In genomic region chr17:70754638-70755037, GRCm38 (mm10) we compare ENCODE assay signal across 9 mouse cellular contexts.
DNase-seq lines count a peak whose midpoint lies in the region; ATAC-seq and TF ChIP-seq lines count a peak whose summit lies in the region.
"Had no signal": no experiment of that assay in that cellular context is flagged by ENCODE, and none has a peak within 500 bp of the region (broad histone marks: within the 10 kb centered on the region; RNA-seq: fewer than 3 reads in every experiment).

No protein-coding gene starts in this region.

- H3K9ac ChIP-seq in intestine, embryonic 14.5 days (ENCODE audit: low read length): no peak overlapping the region
- no peak overlapping the region for H3K9ac ChIP-seq in intestine, postnatal 0 days (ENCODE audit: low read depth, low read length)
- H3K9ac ChIP-seq in ES-E14 (ENCODE audit: insufficient read depth, low read depth, low read length, poor library complexity, severe bottlenecking): peak overlapping the region; percentile 69; the same call in 1 of the 2 replicates
- H3K9ac ChIP-seq in heart, postnatal 0 days (replicated peaks; ENCODE audit: low read depth, low read length): no peak overlapping the region
- H3K9ac ChIP-seq in midbrain, embryonic 13.5 days (replicated peaks): no peak overlapping the region
- H3K9ac ChIP-seq: liver, embryonic 13.5 days had no signal

- no peak for DNase-seq in intestine, embryonic 14.5 days (ENCODE audit: low spot score)
- DNase-seq in ES-E14 (ENCODE audit: low read depth, low spot score): no peak
- no peak for DNase-seq in heart, postnatal 0 days (ENCODE audit: low spot score)
- no peak for DNase-seq in cerebellum, postnatal 4 days (ENCODE audit: low spot score in 2 of 2)
- DNase-seq in natural killer cell, adult 2 months (ENCODE audit: low spot score in 2 of 2): no peak

- peak overlapping the region; percentile 98 for H3K4me2 ChIP-seq in intestine, embryonic 14.5 days (ENCODE audit: low read length)
- H3K4me2 ChIP-seq in intestine, postnatal 0 days (replicated peaks; ENCODE audit: low read depth): no peak overlapping the region
- peak overlapping the region; percentile 85 for H3K4me2 ChIP-seq in heart, postnatal 0 days (ENCODE audit: low read depth, low read length)
- peak overlapping the region; percentile 53; the same call in 1 of the 2 replicates for H3K4me2 ChIP-seq in midbrain, embryonic 13.5 days (replicated peaks)

- ATAC-seq in intestine, embryonic 14.5 days (replicated peaks; ENCODE audit: low FRiP score, low TSS enrichment, low read depth): no peak
- ATAC-seq in intestine, postnatal 0 days: no peak
- no peak for ATAC-seq in heart, postnatal 0 days (ENCODE audit: insufficient read depth, low read depth)
- ATAC-seq in midbrain, embryonic 13.5 days: no peak
- ATAC-seq in megakaryocyte, adult 5-6 weeks (ENCODE audit: poor library complexity, severe bottlenecking): no peak

- H3K4me3 ChIP-seq in intestine, embryonic 14.5 days (ENCODE audit: low read depth, low read length): 0 out of 2 replicates have a peak overlapping the region, but pooled peaks have one; percentile 43
- H3K4me3 ChIP-seq in intestine, postnatal 0 days (ENCODE audit: low read depth, low read length): no peak overlapping the region
- peak overlapping the region; percentile 42 to 58; a peak in 3 of 4 replicates for H3K4me3 ChIP-seq in ES-E14 (ENCODE audit: insufficient read depth in 1 of 2, low read depth in 1 of 2, low read length in 2 of 2, poor library complexity in 1 of 2, severe bottlenecking in 1 of 2)
- peak overlapping the region; percentile 44; the same call in 1 of the 2 replicates for H3K4me3 ChIP-seq in heart, postnatal 0 days (ENCODE audit: low read depth, low read length)
- H3K4me3 ChIP-seq in midbrain, embryonic 13.5 days (replicated peaks): no peak overlapping the region; the same call in 1 of the 2 replicates

- TF ChIP-seq EP300 in heart, postnatal 0 days (IDR thresholded peaks at IDR 0.05; ENCODE audit: low read depth): no peak

- H3K9me3 ChIP-seq in intestine, embryonic 14.5 days (ENCODE audit: control insufficient read depth, low read length): no peaks in the 10 kb centered on the region
- no peaks in the 10 kb centered on the region for H3K9me3 ChIP-seq in intestine, postnatal 0 days (ENCODE audit: control insufficient read depth)
- no peaks in the 10 kb centered on the region for H3K9me3 ChIP-seq in ES-E14 (ENCODE audit: control insufficient read depth, insufficient read depth, low read depth, low read length)
- no peaks in the 10 kb centered on the region for H3K9me3 ChIP-seq in heart, postnatal 0 days (replicated peaks; ENCODE audit: control insufficient read depth, low read length)
- H3K9me3 ChIP-seq in midbrain, embryonic 13.5 days: no peaks in the 10 kb centered on the region
- H3K9me3 ChIP-seq: liver, embryonic 13.5 days had no signal

- peaks cover 26% of the 10 kb centered on the region for H3K4me1 ChIP-seq in intestine, embryonic 14.5 days (replicated peaks; ENCODE audit: control insufficient read depth, insufficient read depth, low read length)
- no peaks in the 10 kb centered on the region for H3K4me1 ChIP-seq in intestine, postnatal 0 days (replicated peaks; ENCODE audit: control insufficient read depth, insufficient read depth, low read length)
- peaks cover 12 to 13% of the 10 kb centered on the region in 2 experiments; a peak in 3 of 4 replicates for H3K4me1 ChIP-seq in ES-E14 (ENCODE audit: control insufficient read depth in 2 of 2, insufficient read depth in 2 of 2, low read length in 2 of 2, poor library complexity in 1 of 2)
- peaks cover 12% of the 10 kb centered on the region for H3K4me1 ChIP-seq in heart, postnatal 0 days (ENCODE audit: control insufficient read depth, insufficient read depth)
- H3K4me1 ChIP-seq in midbrain, embryonic 13.5 days (replicated peaks): peaks cover 21% of the 10 kb centered on the region

- H3K36me3 ChIP-seq in intestine, embryonic 14.5 days (ENCODE audit: control insufficient read depth, insufficient read depth, low read length): no peaks in the 10 kb centered on the region
- no peaks in the 10 kb centered on the region for H3K36me3 ChIP-seq in intestine, postnatal 0 days (ENCODE audit: control insufficient read depth, insufficient read depth)
- H3K36me3 ChIP-seq in ES-E14 (ENCODE audit: control insufficient read depth, insufficient read depth, low read length, poor library complexity, severe bottlenecking): no peaks in the 10 kb centered on the region
- no peaks in the 10 kb centered on the region for H3K36me3 ChIP-seq in heart, postnatal 0 days (replicated peaks; ENCODE audit: control insufficient read depth, insufficient read depth, low read length)
- H3K36me3 ChIP-seq in midbrain, embryonic 13.5 days: no peaks in the 10 kb centered on the region
- H3K36me3 ChIP-seq: liver, embryonic 13.5 days had no signal

- WGBS in intestine, embryonic 14.5 days: 58% methylated on average over 7 of the region's 7 CpGs
- WGBS in intestine, postnatal 0 days: 53% methylated on average over 7 of the region's 7 CpGs
- WGBS in heart, postnatal 0 days: 59% methylated on average over 7 of the region's 7 CpGs
- WGBS in midbrain, embryonic 13.5 days: 52% methylated on average over 7 of the region's 7 CpGs

- H3K27ac ChIP-seq in intestine, embryonic 14.5 days (ENCODE audit: low read depth): no peak overlapping the region
- no peak overlapping the region for H3K27ac ChIP-seq in intestine, postnatal 0 days (ENCODE audit: low read depth, low read length)
- peak overlapping the region; percentile 69; the same call in 1 of the 2 replicates for H3K27ac ChIP-seq in ES-E14 (ENCODE audit: insufficient read depth, low read depth, low read length, poor library complexity, severe bottlenecking)
- H3K27ac ChIP-seq in heart, postnatal 0 days (ENCODE audit: low read depth): no peak overlapping the region
- no peak overlapping the region for H3K27ac ChIP-seq in midbrain, embryonic 13.5 days
- H3K27ac ChIP-seq: liver, embryonic 13.5 days had no signal

- no peaks in the 10 kb centered on the region for H3K27me3 ChIP-seq in intestine, embryonic 14.5 days (replicated peaks; ENCODE audit: control insufficient read depth, insufficient read depth, low read length)
- H3K27me3 ChIP-seq in intestine, postnatal 0 days (replicated peaks; ENCODE audit: control insufficient read depth, insufficient read depth, low read length): no peaks in the 10 kb centered on the region
- H3K27me3 ChIP-seq in heart, postnatal 0 days (ENCODE audit: control insufficient read depth, insufficient read depth, low read length): no peaks in the 10 kb centered on the region
- peaks cover 47% of the 10 kb centered on the region for H3K27me3 ChIP-seq in midbrain, embryonic 13.5 days

- TF ChIP-seq CTCF in intestine, postnatal 0 days (IDR thresholded peaks at IDR 0.05; ENCODE audit: low read depth): no peak
- no peak for TF ChIP-seq CTCF in heart, postnatal 0 days (IDR thresholded peaks at IDR 0.05; ENCODE audit: low read depth)

- in situ Hi-C loops in ES-E14 (cut with MboI; ENCODE audit: low sequenced_read_pairs in 2 of 2, unreplicated experiment in 2 of 2): no loop called here

TF ChIP-seq in ES-E14, 5 proteins besides CTCF, POLR2A, EP300 and RAD21:
- no peak for TF ChIP-seq ZC3H11A (IDR thresholded peaks at IDR 0.05; ENCODE audit: borderline replicate concordance, low read depth, low read length)
- TF ChIP-seq HCFC1 (IDR thresholded peaks at IDR 0.05; ENCODE audit: borderline replicate concordance, insufficient read depth, low read length): no peak
- TF ChIP-seq ZNF384 (IDR thresholded peaks at IDR 0.05; ENCODE audit: low read depth, low read length): no peak
- no peak for TF ChIP-seq CHD2 (IDR thresholded peaks at IDR 0.05; ENCODE audit: low read depth, low read length)
- no peak for TF ChIP-seq MAFK (IDR thresholded peaks at IDR 0.05; ENCODE audit: insufficient read depth, low read depth, low read length)
TF ChIP-seq in ES-E14: peak in this region for 0.

Comparison
In these comparisons a context has a peak if more than half of its experiments do, and no peak if none do; other contexts are left out.
1. H3K4me3 ChIP-seq: peak in intestine, embryonic 14.5 days (single experiment), ES-E14 (2 of 2) and heart, postnatal 0 days (single experiment); none in intestine, postnatal 0 days (single experiment) and midbrain, embryonic 13.5 days (single experiment).